Mouse (Mus musculus) E14TG2a.4 (cell line): Measurements from ENCODE around the gene Gpr39.

Experiments
- CTCF ChIP-seq: conservative IDR thresholded peaks from 2 replicates; pipeline ENCODE4 v1.5.1; 2014; ENCODE audit warnings: low read length
- NANOG ChIP-seq: IDR thresholded peaks from 2 replicates; pipeline ENCODE4 v1.6.1; 2014; ENCODE audit warnings: borderline replicate concordance, low read length, mixed read lengths
- POU5F1 ChIP-seq: IDR thresholded peaks from 2 replicates; pipeline ENCODE4 v1.6.1; 2014; ENCODE audit warnings: low read length, borderline replicate concordance

DNA sequence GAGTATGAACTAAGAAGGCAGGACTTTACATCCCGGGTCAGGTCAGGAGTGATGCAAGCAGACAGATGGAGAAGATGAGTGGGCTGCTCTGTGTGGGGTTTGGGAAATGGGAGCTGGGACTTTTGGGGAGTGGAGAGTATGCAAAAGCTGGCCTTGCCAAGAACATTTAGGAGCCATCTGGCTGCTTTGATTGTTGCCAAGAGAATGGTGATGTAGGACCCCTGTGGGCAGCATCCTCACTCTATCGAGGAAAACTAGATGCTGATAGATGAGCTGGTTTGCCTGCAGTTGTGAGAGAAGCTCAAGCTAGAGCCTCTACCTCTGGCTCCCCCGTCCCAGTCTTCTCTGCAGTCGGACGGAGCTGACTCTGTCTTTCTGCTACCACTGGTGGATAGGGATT, 47.5 kb downstream of the Gpr39 start:
- no peak for TF ChIP-seq CTCF
- TF ChIP-seq POU5F1, result no peak
- no peak for TF ChIP-seq NANOG
